Mouse (Mus musculus): ENCODE results near the gene Copz2.

The Copz2 gene

DNA sequence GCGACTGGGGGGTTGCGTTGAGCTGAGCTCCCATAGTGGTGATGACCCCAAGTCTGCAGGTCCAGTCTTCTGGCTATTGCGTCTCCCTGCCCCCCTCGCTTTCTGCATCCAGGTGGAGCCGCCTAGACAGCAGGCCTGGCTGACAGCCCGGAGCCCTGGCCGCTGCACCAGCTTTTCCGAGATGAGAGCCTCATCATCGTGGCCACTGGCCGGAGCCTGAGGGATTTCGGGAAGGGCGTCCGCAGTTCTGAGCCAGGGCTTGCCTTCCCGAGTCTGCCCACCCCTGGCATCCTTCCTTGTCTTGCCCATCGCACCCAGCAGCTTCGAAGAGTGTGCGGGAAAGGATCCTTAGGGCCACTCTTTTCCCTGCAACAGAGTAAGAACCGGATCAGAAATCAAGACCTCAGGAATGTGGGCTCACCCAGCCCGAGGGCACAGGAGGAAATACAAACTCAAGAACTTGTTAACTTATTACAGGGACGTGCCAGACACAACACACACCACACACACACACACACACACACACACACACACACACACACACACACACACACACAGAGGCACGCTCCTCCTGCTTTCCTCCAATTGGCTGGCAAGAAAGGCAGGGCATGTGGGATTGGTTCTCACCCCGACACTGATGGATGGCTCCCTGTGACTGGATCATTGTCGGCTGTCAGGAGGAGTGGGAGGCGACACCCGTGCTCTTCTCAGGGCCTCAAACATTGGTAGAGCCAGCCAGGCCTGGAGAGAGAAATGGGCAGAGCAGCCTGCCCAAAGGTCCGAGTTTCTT, 13.7 kb downstream of the Copz2 start:
- DNase-seq (ENCODE audit: low read depth, low spot score): no peak

DNA sequence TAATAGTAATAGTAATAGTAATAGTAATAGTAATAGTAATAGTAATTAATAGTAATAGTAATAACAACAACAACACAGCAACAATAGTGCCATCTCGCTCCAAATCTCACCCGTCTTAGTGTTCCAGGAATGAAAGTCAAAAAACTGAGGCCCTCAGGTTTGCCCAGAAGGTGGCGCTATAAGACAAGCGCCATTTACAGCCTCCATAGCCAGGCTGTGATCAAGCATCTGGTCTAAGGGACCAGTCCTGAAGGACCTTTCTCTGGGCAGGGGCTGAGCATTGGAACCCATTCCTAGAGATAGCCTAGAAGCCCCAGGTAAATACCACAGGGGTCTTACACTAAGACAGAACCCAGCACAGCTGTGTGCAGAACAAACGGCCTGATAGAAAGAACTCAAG, 17.5 kb downstream of the Copz2 start:
- peak; percentile 81 for DNase-seq (ENCODE audit: low read depth, low spot score)

DNA sequence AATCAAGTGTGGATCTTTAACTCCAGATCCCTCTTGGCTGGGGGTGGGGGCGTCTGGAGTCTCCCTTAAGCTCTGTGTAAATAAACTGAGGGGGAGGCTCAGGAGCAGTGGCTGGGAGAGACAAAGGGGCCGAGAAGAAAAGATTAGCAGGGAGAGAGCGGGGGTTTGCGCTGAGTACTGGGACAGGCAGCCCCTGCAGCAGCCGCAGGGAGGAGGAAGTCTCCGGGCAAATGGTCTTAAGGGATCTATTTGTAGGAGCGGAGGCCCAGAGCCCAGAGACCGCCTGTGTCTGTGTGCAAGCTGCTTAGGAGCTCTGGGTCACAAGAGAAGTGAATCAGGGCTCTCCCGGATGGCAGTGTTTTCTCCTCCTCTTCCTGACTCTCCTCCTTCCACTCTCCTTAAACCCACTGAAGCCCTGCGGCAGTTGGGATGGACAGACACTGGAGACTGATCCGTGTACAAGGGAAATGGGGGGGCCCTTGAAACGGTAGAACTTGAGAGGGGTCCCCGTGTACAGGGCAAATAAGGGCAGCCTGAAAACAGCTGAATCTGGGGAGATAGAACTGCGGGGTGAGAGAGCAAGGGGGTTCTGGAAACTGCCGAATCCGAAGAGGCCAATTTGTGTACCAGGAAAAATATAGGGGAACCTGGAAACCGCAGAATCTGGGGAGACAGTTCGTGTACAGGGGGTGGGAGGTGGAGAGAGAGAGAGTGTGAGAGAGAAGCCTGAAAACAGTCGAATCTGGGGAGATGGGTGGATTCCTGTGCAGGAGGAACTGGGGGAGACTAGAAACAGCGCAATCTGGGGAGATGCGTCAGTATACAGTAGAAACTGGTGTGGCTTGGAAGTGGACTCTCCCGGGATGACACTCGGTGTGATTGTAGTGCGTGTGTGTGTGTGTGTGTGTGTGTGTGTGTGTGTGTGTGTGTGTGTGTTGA, 23.0 kb downstream of the Copz2 start:
- no peak for DNase-seq (ENCODE audit: low read depth, low spot score)

DNA sequence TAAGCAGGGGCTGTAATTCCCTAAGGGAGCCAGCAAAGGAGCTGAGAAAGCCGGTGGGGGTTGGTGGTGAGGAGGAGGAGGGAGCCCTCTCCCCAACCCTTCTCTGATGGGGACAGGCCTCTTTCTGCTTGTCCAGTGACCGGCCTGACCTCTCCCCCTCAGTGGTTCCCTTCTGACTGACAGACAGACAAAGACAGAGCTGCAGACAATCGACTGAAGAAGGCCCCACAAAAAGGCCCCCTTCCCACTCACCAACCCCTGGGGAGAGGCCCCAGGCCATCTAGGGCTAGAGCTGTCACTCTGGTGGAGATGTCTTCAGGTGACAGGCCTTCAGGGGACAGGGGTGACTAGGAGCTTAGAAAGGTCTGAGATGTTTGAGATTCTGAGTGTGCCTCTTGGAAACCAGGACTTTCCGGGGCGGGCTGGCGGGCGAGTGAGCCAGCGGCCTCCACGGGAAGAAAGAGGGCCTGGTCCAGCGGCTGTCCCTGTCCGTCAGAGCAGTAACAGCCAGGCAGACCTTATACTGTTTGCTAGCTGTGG, 24.0 kb downstream of the Copz2 start:
- DNase-seq (ENCODE audit: low read depth, low spot score): no peak

DNA sequence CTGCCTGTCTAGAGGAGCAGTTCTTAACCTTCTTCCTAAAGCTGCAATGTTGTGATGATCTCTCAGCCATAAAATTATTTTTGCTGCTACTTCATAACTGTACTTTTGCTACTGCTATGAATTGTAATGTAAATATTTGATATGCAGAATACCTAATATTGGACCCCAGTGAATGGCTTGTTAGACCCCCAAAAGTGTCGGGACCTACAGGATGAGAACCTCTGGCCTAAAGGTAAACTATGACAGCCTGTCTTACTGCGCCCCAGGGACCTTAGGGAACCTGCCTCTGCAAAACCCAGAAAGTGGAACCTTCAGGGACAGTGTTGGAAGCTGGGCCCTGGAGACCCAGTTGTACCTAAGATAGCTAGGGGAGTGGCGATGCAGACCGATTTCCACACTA, 25.6 kb downstream of the Copz2 start:
- no peak for DNase-seq (ENCODE audit: low read depth, low spot score)

DNA sequence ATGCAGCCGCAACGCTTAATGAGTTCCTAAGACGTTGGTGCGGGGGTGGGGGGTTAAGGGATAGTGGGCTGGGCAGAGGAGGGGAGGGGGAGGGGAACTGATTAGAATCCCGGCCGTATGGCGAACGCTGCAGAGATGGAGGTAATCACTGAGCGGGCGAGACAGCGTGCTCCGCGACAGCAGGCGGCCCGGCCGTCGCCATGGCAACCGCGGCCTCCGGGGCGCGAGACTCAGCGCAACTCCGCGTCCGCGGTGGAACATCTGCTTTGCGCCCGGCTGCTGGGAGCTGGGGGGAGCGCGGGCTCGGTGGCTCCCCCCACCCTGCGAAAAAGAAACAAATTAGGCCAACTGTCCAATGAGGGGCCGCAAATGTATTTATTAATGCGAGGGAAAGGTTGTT, 26.1 kb downstream of the Copz2 start:
- peak; percentile 81 for DNase-seq (ENCODE audit: low read depth, low spot score)

DNA sequence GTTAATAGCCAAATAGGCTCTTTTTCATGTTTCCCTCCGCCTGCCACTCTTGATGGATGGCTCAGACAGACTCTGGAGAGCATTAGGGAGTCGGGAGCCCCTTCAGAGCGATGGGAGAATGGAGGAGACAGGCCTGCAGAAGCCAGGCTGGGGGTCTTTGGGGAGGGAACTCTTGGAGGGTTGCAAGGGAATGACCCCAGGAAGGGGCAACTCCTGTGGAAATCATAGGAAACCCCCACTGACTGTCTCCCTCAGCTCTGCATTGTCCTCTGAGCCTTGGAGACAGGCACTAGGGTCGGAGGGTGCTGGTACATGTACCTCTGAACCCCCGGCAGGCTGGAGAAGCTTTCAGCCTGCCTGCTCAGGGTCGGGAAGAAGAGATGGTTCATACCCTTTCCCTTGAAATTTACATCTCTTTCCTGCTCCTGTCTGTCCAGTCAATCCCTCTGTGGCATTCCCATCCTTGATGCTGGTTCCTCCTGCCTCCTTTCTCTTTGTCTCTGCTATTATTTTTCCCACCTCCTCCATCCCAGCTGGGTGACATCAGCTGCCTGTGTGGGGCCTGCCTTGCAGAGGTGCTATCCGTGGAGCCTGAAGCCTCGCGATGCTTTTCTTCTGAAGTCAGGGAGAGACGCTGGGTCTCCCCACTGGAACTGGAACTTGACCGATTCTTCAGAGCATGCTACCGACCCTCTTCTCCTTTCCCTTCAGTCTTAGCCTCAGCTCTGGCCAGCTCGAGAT, 26.8 kb downstream of the Copz2 start:
- no peak for DNase-seq (ENCODE audit: low read depth, low spot score)

DNA sequence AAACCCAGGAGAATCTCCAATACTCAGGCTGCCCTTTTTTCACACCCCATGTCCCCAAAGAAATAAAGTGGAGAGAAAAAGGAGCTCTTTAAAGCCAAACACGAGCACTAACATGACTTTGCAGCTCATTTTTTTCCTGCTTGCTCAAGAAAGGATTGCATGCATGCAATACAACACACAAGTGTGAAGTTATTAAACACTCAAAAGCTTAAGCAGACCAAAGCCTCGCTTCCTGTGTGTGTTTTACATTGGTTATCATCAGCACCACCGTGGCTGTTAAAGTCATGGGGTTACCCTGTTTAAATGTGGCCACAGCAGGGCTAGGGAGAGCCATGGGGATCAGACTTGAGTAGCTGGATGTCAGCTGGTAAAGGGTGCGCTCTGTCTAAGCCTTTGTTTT, 27.4 kb downstream of the Copz2 start:
- DNase-seq (ENCODE audit: low read depth, low spot score): no peak

DNA sequence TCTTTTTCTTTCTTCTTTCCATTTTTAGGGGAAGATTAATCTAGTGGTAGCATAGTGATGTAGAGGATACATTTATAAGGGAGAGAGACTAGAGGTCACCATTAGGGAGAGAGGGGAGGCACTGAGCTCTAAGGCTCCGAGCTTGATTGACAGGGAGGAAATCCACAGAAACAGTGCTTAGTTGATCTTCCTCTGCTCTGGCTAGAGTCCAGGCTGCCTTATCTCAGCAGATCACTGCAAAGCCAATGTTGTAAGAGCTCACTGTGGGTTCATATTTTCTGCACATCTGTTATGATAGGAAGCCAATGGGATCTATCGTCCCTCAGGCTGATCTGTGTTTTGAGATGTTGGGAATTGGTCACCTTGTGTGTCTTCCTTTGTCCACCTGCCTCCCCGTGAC, 29.0 kb downstream of the Copz2 start:
- DNase-seq (ENCODE audit: low read depth, low spot score): no peak

DNA sequence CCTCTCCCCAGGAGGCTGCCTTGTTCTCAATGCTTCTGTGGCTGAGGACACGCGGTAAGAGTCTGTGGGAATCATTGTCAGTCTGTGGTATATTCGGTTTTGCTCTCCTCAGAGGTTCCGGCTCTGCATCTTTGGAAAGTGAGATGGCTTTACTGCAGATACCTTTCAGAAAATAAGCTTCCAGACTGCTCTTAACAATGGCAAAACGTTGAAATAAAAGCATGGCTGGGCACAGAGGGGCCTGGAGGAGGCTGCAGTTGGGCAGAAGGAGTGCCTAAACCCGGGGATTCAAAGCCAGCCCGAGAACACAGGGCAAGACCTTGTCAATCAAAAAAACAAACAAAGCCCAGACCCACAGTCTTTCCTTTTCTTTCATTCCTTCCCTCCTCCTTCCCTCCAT, 29.7 kb downstream of the Copz2 start:
- no peak for DNase-seq (ENCODE audit: low read depth, low spot score)

DNA sequence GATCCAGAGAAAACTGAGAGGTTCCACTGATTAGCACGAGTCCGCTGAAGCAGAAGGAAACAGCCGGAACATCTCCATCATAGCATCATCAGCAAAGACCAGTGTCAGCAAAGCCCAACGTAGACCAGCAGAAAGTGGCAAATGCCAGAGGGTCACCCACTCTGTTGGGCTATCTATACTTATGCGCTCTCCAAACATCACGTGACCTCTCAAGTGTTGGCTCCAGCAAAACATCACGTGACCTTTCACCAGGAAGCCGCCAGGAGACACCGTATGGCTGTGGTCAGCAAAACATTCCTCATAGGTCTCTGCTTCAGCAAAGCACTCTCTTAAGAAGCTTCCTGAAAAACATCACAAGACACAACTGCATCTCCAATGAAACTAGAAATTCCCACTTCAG, 30.6 kb downstream of the Copz2 start:
- DNase-seq (ENCODE audit: low read depth, low spot score): no peak

DNA sequence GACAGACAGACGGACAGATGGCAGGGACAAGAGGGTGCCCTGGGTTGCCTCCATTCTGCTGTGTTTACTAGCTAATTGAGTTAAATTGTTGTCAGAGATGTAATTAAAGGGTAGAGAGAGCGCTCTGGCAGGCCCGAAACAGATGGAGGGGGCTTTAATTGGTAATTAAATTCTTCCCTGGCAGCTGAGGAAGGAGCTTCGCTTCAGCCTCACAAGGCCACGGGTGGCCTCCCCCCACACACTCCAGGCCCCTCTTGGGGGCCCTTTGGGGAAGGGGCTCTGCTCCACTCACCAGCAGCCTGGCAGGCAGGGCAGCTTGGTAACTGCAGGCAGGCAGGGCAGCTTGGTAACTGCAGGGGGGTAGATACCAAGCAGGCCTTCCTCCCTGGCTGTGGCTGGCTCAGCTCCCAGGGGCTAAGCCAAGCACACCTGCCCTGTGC, 36.3 kb downstream of the Copz2 start:
- no peak for DNase-seq (ENCODE audit: low read depth, low spot score)

DNA sequence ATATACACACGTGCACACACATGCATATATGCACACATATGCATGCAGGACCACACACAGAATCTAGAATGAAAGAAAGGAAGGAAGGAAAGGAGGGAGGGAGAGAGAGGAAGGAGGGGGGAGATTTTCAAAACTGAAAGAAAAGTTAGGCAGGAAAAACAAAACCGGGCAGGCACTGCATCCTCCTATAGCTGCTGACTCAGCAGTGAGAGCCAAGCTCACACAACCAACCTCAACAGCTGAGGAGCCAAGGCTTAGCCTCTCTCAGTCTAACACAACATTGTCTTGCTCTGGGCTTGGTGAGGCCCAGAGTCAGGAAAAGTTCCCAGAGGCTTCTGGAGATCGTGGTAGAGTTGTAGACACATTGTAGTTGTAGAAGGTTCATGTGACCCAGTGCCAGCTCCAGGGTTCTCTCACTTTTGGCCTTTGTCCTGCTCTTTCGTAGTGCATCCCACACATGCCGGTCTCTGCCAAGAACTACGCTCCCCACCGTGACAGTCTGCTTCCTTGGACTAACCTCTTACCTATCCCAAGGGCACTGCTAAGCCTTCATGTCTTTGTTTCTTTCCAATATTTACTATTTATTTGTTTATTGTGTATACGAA, 37.4 kb downstream of the Copz2 start:
- DNase-seq (ENCODE audit: low read depth, low spot score): no peak

DNA sequence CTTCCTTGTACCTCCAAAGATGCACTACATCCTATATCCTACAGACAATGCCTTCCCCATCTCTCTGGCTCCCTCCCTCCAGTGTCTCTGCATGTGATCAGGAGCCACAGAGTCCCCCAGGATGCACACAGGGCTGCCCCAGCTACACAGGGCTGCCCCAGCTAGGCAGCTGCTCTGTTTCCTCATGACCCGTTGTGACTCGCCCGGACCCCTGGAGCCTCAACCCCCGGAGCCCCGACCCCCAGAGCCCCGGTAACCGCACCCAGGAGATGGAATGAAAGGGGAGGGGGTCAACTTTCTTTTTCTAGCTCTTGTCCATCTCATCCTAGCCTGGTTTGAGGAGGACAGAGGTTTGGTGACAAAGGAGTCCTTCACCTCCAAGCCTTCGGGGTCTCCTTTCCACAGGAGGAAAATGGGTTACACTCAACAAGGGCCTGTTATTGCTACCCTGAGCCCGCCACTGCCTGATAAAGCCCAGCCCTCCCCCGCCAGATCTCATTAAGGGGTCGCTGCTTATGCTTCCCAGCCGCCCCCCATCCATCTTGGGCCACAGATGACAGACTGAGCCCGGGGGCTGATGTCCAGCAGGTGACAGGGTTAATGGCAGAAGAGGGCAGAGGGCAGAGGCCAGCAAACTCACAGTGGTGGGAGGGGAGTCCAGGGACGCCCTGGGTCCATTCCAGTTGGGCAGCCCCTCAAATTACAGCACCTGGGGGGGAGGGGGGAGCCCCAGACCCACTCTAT, 42.3 kb downstream of the Copz2 start:
- no peak for DNase-seq (ENCODE audit: low read depth, low spot score)

DNA sequence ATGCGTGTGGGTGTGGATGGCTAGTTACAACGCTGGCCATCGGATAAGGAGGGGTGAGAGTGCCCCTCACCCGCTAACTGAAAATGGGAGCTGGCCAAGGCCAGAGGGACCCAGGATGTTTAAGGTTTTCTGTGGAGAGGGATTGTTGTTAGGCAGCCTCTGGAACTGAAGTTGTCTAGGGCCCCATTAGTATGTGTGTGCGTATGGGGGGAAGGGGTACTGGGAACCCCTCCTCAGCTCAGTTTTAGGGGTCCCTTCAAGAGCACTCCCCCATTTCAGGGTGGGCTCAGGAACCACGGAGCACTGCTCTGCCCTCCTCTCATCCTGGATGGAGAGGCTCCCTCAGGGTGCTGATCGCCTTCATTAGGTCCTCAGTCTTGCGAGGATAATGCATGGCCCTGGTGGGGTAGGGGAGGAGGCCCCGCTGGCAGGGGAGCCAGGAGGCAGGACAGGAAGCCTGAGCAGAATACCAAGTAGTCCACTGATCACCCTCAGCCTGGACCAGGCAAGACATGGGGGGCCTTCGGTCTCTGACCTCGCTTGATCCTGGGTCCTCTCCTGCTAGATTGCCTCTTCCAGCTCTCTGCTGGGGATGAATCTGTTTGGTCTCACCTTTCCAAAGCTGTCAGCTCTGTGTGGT, 43.7 kb downstream of the Copz2 start:
- DNase-seq (ENCODE audit: low read depth, low spot score): no peak

DNA sequence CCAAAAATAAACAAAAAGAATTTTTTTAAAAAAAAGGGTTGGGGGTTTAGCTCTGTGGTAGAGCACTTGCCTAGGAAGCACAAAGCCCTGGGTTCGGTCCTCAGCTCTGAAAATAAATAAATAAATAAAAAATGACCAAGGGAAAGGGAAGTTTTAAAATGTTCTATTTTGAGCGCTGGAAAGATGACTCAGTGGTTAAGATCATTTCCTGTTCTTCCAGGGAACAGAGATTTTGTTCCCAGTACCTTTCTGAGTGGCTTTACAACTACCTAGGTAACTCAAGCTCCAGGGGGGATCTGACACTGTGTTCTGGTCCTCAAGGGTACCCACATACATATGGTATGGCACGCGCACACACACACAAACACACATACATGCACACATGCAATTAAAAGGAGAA, 46.2 kb downstream of the Copz2 start:
- DNase-seq (ENCODE audit: low read depth, low spot score): no peak

DNA sequence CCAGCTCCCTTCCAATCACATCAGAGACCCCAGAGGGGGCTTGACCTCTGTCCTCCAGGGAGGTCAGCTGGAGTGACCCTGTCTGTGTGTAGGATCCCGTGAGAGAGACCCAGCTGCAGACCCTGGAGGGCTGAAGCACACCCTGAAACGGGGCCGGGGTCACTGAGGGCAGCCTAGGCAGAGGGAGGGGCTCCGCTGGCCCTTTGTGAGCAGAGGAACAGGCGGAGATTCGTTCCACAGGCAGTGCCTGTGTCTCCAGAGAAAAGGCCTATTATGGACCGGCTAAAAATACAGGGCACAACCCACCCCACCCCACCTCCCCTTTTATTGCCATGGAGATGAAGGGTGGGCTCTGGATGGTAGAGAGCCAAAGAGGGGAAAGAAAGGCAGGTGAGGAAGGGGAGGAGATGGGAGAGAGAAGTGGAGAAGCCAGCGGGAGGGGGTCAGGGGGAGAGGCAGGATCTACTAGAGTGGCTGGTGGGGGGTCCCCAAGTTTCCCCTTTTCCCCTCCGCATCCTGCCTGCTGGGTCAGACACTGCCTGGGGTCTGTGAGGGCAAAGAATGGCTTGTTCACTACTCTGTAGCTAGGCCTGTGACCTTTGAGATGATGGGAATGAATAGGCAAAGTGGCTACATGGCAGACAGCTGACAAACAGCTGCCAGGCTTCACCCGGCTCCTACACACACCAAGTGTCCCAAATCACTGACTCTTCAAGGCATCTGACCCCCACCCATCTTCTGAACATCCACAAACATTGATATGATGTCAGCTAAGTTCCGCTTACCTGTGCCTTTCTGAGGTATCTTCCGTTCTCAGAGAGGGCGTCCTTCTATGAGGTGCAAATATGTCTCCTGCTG, 50.0 kb downstream of the Copz2 start:
- no peak for DNase-seq (ENCODE audit: low read depth, low spot score)

DNA sequence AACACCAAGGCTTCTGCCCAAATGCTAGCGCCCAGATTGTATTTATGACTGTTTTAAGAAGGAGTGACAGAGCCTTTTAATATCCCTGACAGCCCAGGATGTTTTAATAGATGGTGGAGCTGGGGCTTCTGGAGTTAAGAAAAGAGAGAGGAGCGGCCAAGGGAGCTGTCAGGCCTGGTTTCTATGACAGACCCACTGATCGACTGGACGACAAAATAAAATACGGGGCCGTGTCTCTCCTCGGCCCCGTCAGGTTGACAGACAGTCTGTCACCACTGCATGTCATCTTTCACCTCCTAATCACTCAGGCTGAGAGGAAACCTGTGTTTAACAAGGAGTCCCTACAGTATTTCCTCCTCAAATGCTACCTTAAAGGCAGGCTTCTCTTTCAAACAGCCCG, 51.7 kb downstream of the Copz2 start:
- no peak for DNase-seq (ENCODE audit: low read depth, low spot score)
